Mouse (Mus musculus): ENCODE measurements around the gene Gramd1b.

DNA sequence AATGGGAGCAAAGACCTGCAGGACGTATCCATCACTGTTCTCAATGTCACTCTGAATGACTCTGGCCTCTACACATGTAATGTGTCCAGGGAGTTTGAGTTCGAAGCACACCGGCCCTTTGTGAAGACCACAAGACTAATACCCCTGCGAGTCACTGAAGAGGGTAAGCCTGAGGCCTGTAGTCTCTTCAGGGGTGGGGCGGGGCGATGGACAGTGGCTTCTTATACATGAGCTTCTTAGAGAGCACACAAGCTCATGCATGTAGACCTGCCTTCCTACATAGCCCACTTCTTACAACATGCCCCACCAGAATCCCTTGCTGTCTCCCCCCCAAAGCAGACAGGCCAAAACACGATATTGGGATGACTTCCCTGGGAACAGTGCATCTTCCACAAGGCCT, 251.7 kb downstream of the Gramd1b start:
- TF ChIP-seq EP300 (IDR thresholded peaks at IDR 0.05) (no peak), CTCF (IDR thresholded peaks at IDR 0.05) (no peak)
